Mouse (Mus musculus) frontal cortex, adult (tissue): ENCODE data around the gene Ncf4.

ENCODE experiments used
- ATAC-seq: cut with Nextera tagmentation; 2 replicates; pipeline ENCODE4 v1.9.2; 2017; ENCODE audit warnings: mild to moderate bottlenecking, moderate library complexity, mixed read lengths; ENCODE audit not compliant: low TSS enrichment

The Ncf4 gene

DNA sequence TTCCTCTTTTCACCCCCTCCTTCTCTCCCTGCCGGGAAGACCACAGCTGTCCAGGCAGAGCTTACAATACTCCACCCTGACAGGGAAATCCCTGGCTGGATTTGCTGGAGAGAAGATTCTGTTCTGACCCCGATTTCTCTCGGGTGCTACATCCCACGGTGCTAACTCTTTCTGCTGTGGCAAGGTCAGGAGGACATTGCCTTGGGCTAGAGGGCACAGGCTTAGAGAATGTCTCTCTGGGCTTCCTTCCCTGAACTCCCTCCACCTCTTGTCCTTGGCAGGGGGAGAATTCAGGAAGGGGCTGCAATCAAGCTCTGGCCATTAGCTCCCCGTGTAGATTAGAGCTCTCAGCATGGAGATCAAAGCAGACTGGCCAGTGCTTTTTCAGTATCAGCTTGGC lies 65.3 kb downstream of the Ncf4 start:
- ATAC-seq, result no peak

GRCm38 (mm10) chr15:78310971-78311370 lies 66.4 kb downstream of the Ncf4 start:
- no peak for ATAC-seq
